Mouse (Mus musculus) stomach, embryonic 14.5 days (tissue): ENCODE results near the gene Zfp382. TPM values are rescaled to one million over a fixed set of nuclear protein-coding genes. Genes with fewer than 3 reads are reported as not detected.
"Not testable (repeated sequence)": the region's sequence is repeated elsewhere in the genome, so short reads cannot be mapped to it uniquely, and the experiment has no call there.

Experiments
- ATAC-seq: fragments of 200-750 bp; cut with Nextera tagmentation; 2 replicates; pipeline ENCODE4 v1.8.0; 2017; ENCODE audit warnings: low read depth, moderate TSS enrichment; ENCODE audit not compliant: insufficient number of reproducible peaks, insufficient read depth, low FRiP score
- H3K27ac ChIP-seq: fragments of 300-500 bp; sonication (generic); 2 replicates; pipeline ENCODE4 v1.5.1; 2014; ENCODE audit warnings: mild to moderate bottlenecking, low read length, moderate library complexity, mixed read lengths
- H3K27me3 ChIP-seq: fragments of 300-500 bp; sonication (generic); 2 replicates; pipeline ENCODE4 v1.6.1; 2014; ENCODE audit warnings: low read length, control low read depth, mixed read lengths; ENCODE audit not compliant: control insufficient read depth, insufficient read depth
- H3K36me3 ChIP-seq: fragments of 300-500 bp; sonication (generic); 2 replicates; pipeline ENCODE4 v1.6.1; 2014; ENCODE audit warnings: mild to moderate bottlenecking, control low read depth, low read length, moderate library complexity, mixed read lengths; ENCODE audit not compliant: control insufficient read depth, insufficient read depth
- H3K4me1 ChIP-seq: fragments of 300-500 bp; sonication (generic); 2 replicates; pipeline ENCODE4 v1.6.1; 2014; ENCODE audit warnings: low read length, control low read depth, mixed read lengths; ENCODE audit not compliant: control insufficient read depth, insufficient read depth
- H3K4me2 ChIP-seq: fragments of 300-500 bp; sonication (generic); replicated peaks from 2 replicates; pipeline ENCODE4 v1.6.1; 2014; ENCODE audit warnings: low read depth, low read length, control low read depth
- H3K4me3 ChIP-seq: fragments of 300-500 bp; sonication (generic); 2 replicates; pipeline ENCODE4 v1.5.1; 2014; ENCODE audit warnings: low read depth, low read length, control low read depth
- H3K9ac ChIP-seq: fragments of 300-500 bp; sonication (generic); replicated peaks from 2 replicates; pipeline ENCODE4 v1.6.1; 2014; ENCODE audit warnings: low read depth, mild to moderate bottlenecking, control low read depth, low read length, moderate library complexity, mixed read lengths
- H3K9me3 ChIP-seq: fragments of 300-500 bp; sonication (generic); 2 replicates; pipeline ENCODE4 v1.6.1; 2016; ENCODE audit warnings: low read depth, low read length, control low read depth; ENCODE audit not compliant: control insufficient read depth
- whole genome bisulfite sequencing: fragments of 180-500 bp; shearing (Covaris S2); extraction: QIAGEN DNeasy Blood & Tissue Kit; methylation state at CpG from one replicate; pipeline ENCODE4 v1.1.7; 2014; 5-methylcytosine and 5-hydroxymethylcytosine counted together
- polyA plus RNA-seq: library from polyadenylated mRNA; unstranded; fragments of >200 nt; fragmentation: Nextera tagmentation; extraction: Ambion mirVana; gene quantifications from 2 replicates; pipeline ENCODE4 v1.2.1, GENCODE M21; 2014

The Zfp382 gene
- polyA plus RNA-seq, 1 experiment from 2014 or later = 7.3 TPM

GRCm38 (mm10) chr7:30168914-30169582, 47.3 kb downstream of the Zfp382 start:
- 2% methylated on average over 21 of the region's 21 CpGs for WGBS
- H3K9ac ChIP-seq = peak overlapping the region; percentile 83
- ATAC-seq = peak; percentile 5; the same call in 1 of the 2 replicates
- H3K27me3 ChIP-seq = no peaks in the 10 kb centered on the region
- H3K4me3 ChIP-seq = peak overlapping the region; percentile 67
- peak overlapping the region; percentile 87 for H3K27ac ChIP-seq
- H3K9me3 ChIP-seq = peaks cover 26% of the 10 kb centered on the region
- peaks cover 12% of the 10 kb centered on the region for H3K4me1 ChIP-seq
- peak overlapping the region; percentile 63 for H3K4me2 ChIP-seq
- H3K36me3 ChIP-seq = peaks cover 8% of the 10 kb centered on the region

GRCm38 (mm10) chr7:30169583-30170282, 48.0 kb downstream of the Zfp382 start, which contains the start of gene Zfp146:
Gene Zfp146 (minus strand): TSS chr7:30169750.
- H3K4me1 ChIP-seq = peaks cover 12% of the 10 kb centered on the region
- under 1% methylated on average over 36 of the region's 36 CpGs for WGBS
- H3K27me3 ChIP-seq = no peaks in the 10 kb centered on the region
- ATAC-seq = peak; percentile 97
- peaks cover 22% of the 10 kb centered on the region for H3K9me3 ChIP-seq
- H3K36me3 ChIP-seq = peaks cover 8% of the 10 kb centered on the region
- peak within 1 kb of the TSS; percentile 83 for H3K9ac ChIP-seq
- peak within 1 kb of the TSS; percentile 87 for H3K27ac ChIP-seq
- peak within 1 kb of the TSS; percentile 67 for H3K4me3 ChIP-seq
- H3K4me2 ChIP-seq = peak within 1 kb of the TSS; percentile 80

- ATAC-seq = peak; percentile 11; the same call in 1 of the 2 replicates
- H3K4me2 ChIP-seq = peak overlapping the region; percentile 80
These were observed 48.7 kb downstream of the Zfp382 start for GRCm38 (mm10) chr7:30170283-30170951.

GRCm38 (mm10) chr7:30176474-30176873, 54.7 kb downstream of the Zfp382 start:
- Histone ChIP-seq H3K4me2 (no peak overlapping the region), H3K9ac (no peak overlapping the region), H3K4me1 (no peaks in the 10 kb centered on the region), H3K36me3 (peaks cover 15% of the 10 kb centered on the region; the same call in 1 of the 2 replicates), H3K9me3 (no peaks in the 10 kb centered on the region), H3K4me3 (no peak overlapping the region), H3K27me3 (no peaks in the 10 kb centered on the region), H3K27ac (no peak overlapping the region)
- no peak for ATAC-seq
- WGBS = 80% methylated on average over 12 of the region's 12 CpGs

More at GRCm38 (mm10) chr7:30170283-30170951, 48.7 kb downstream of the Zfp382 start:
- peak overlapping the region; percentile 43 for H3K9ac ChIP-seq
- WGBS = 22% methylated on average over 11 of the region's 11 CpGs
- no peaks in the 10 kb centered on the region for H3K27me3 ChIP-seq
- H3K4me1 ChIP-seq = peaks cover 12% of the 10 kb centered on the region
- peaks cover 8% of the 10 kb centered on the region for H3K36me3 ChIP-seq
- H3K4me3 ChIP-seq = peak overlapping the region; percentile 67
- peaks cover 17% of the 10 kb centered on the region for H3K9me3 ChIP-seq
- H3K27ac ChIP-seq = peak overlapping the region; percentile 33; the same call in 1 of the 2 replicates

- Histone ChIP-seq H3K27me3 (no peaks in the 10 kb centered on the region), H3K4me2 (no peak overlapping the region), H3K36me3 (peaks cover 15% of the 10 kb centered on the region; the same call in 1 of the 2 replicates), H3K9me3 (no peaks in the 10 kb centered on the region), H3K9ac (no peak overlapping the region), H3K27ac (no peak overlapping the region), H3K4me1 (no peaks in the 10 kb centered on the region), H3K4me3 (no peak overlapping the region)
- 84% methylated on average over 11 of the region's 11 CpGs for WGBS
- ATAC-seq = no peak
These were observed 56.5 kb downstream of the Zfp382 start for GRCm38 (mm10) chr7:30178256-30178655.

- no peak for ATAC-seq
These were observed 59.6 kb downstream of the Zfp382 start for GRCm38 (mm10) chr7:30181308-30181707.

GRCm38 (mm10) chr7:30181929-30182328, 60.2 kb downstream of the Zfp382 start:
- not testable (repeated sequence) for H3K27me3 ChIP-seq, H3K4me1 ChIP-seq, H3K9me3 ChIP-seq, H3K27ac ChIP-seq, H3K4me3 ChIP-seq, ATAC-seq, H3K4me2 ChIP-seq, H3K9ac ChIP-seq
- 88% methylated on average over 10 of the region's 10 CpGs for WGBS
- H3K36me3 ChIP-seq = peaks cover 21% of the 10 kb centered on the region

More at GRCm38 (mm10) chr7:30181308-30181707, 59.6 kb downstream of the Zfp382 start:
- no peaks in the 10 kb centered on the region for H3K27me3 ChIP-seq
- no peak overlapping the region for H3K27ac ChIP-seq
- no peak overlapping the region for H3K4me2 ChIP-seq
- H3K4me1 ChIP-seq = peaks cover 6% of the 10 kb centered on the region; the same call in 1 of the 2 replicates
- H3K36me3 ChIP-seq = peaks cover 18% of the 10 kb centered on the region; the same call in 1 of the 2 replicates
- H3K4me3 ChIP-seq = no peak overlapping the region
- no peaks in the 10 kb centered on the region for H3K9me3 ChIP-seq
- 1% methylated on average over 4 of the region's 4 CpGs for WGBS
- H3K9ac ChIP-seq = no peak overlapping the region

- not testable (repeated sequence) for H3K27ac ChIP-seq, H3K27me3 ChIP-seq, H3K9me3 ChIP-seq, ATAC-seq, H3K9ac ChIP-seq, H3K4me2 ChIP-seq, H3K4me3 ChIP-seq, H3K4me1 ChIP-seq
- H3K36me3 ChIP-seq = peaks cover 27% of the 10 kb centered on the region
- WGBS = 72% methylated on average over 6 of the region's 7 CpGs
These were observed 61.4 kb downstream of the Zfp382 start for GRCm38 (mm10) chr7:30183189-30183588.
